Mouse (Mus musculus) thymus, postnatal 14 days (tissue): ENCODE results near the gene Zbtb20.

Experiments
- DNase-seq: peaks from one replicate; pipeline ENCODE4 v3.0.0; 2021

The Zbtb20 gene

GRCm38 (mm10) chr16:43458726-43459223 is 583.1 kb downstream of the Zbtb20 start:
- DNase-seq, result no peak

DNA sequence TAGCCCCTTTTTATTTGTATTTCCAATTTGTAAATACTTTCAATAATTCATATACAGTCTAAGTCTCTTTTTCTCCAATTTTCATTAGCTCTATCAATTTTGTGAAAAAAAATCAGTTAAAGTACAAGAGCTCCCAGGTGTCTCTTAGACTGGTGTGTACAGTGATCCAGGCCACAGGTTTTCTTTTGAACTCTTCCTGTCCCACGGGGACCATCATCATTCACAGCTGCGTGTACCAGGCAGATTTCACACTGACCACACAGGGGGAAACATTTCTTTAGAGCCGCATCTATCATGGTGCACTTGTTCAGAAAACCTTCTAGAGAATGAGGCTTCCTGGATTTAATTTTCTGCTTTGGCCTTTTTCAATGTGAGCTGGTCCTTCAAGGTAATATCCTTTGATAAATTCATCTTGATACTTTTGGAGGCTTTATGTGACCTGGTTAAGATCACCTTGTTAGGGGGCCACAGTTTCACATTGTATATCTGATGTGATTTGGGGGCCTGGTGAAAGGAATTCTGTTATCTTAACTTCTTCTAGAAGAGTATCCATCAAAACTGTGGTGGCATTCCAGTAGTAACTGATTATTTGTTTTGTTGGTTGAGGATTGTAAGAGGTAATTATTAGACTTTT is 586.2 kb downstream of the Zbtb20 start:
- DNase-seq, result no peak

DNA sequence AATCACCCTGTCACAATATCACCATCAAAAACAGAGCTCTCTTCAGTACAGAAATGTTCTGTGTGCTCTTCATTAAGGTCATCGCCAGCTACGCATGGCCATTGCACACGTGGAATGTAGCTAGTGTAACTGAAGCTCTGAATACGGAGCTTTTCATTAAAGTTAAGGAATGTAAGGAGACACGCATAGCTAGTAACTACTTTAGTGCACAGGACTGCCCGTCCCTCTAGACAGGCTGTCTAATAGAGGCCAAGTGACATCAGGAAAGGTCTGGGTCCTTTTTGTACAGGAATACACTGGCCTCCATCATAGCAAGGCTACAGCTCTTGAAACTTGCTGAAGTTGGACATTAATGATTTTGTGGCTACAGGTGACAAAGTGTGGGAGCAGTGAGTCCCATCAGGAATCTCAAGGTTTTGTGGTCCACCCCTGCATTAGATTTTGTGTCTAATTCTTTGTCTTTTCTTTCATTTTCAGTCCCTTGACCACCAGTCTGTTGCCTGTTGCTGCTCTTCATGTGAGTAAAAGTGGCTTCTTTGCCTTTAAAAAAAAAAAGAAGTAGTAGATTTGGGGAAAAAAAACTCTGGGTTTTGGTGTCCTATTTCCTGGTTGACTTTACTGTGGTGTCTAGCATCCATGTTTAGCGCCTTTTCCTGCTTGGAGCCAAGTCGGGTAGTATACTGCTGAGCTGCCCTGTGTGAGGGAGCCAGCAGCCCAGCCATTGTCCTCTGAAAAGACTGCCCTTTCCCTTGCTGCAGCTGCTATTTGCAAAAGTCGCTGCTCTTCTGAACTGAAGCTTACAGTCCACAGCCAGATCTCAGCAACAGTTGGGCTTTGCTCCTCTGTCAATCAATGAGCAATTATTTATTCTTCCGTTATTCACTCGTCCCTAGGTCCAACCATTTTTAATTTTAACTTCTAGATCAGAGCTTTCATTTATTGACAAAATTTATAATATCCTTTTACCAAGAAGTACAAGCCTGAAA is 587.1 kb downstream of the Zbtb20 start:
- no peak for DNase-seq

- no peak for DNase-seq
Measured at GRCm38 (mm10) chr16:43463684-43464475, 588.2 kb downstream of the Zbtb20 start.

GRCm38 (mm10) chr16:43464476-43465080 is 588.9 kb downstream of the Zbtb20 start:
- no peak for DNase-seq

DNA sequence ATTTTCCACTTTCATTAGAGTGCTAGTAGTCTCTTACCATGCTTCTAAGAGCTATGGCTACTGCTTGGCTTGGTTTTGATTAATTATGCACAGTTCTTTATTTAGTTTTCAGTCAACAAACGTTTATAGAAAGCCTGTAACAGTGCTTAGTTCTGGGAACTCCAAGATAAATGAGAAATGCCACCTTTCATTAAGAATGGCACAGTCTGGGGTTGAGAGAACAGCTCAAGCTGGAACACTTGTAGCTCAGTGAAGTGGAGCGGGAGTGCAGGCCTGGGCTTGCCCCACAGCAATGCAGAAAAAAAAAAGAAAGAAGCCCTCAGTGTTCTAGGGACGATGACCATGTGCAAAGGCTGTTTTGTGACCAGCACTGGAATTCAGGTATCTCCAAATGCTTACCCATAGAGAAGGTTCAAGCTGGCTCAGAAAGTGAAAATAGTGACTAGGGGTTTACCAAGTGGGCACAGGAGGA is 589.7 kb downstream of the Zbtb20 start:
- no peak for DNase-seq

GRCm38 (mm10) chr16:43465921-43466748 is 590.5 kb downstream of the Zbtb20 start:
- no peak for DNase-seq

DNA sequence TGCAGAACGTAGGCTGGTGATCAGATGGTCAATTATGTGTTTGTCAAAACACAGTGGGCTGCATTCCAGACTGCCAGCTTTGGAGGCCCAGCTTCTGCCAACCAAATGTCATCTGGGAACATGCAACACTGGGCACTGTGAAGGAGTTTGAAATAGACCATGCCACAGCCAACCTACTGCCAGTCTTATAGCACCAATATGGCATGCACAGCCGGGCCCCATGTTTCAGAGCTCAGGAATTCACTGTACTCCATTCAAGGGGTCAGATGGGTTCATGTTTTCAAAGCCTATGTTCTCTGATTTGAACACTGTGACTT is 591.0 kb downstream of the Zbtb20 start:
- DNase-seq, result no peak

GRCm38 (mm10) chr16:43471060-43471459 is 595.4 kb downstream of the Zbtb20 start:
- DNase-seq, result no peak

- no peak for DNase-seq
Measured at GRCm38 (mm10) chr16:43474941-43475728, 599.5 kb downstream of the Zbtb20 start.

- no peak for DNase-seq
Measured at GRCm38 (mm10) chr16:43476921-43477320, 601.2 kb downstream of the Zbtb20 start.

GRCm38 (mm10) chr16:43478352-43478751 is 602.7 kb downstream of the Zbtb20 start:
- DNase-seq, result no peak

GRCm38 (mm10) chr16:43480532-43480931 is 604.9 kb downstream of the Zbtb20 start:
- no peak for DNase-seq

DNA sequence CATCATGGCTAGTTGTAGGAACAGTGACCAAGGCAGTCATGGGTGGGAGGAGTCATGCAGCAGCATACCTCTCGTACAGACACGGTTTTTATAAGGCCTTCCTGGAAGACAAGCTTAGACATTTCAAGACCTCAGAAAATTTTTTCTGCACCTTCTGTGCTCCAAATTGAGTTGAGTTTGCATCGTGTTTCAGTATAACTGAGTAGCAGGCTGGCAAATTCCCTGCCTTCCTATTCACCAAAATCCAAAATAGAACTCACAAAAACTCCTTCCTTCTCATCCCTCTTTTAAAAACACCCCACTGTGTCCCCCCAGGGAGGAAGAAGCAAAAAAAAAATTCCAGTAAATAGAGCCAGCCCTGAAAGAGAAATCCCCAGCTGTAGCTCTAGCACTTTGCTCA is 606.4 kb downstream of the Zbtb20 start:
- DNase-seq, result no peak

- no peak for DNase-seq
Measured at GRCm38 (mm10) chr16:43482738-43483137, 607.1 kb downstream of the Zbtb20 start.

DNA sequence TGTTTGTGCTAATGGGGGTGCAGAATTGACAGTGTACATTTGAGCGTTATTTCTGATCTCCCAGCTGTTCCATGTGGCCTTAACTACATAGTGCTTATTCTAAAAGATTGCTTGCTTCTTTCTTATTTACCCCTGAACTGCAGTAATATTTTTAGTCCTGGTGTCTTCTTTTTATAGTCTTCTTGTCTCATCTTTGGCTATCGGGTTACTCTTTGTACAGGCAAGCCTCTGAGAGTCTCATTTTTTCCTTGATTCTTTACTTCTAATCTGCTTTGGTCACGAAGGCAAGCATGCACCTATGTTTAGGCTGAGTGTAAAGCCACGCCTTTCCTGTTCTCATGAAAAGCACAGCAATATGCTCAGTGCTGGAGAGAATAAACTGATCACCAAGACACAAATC is 608.7 kb downstream of the Zbtb20 start:
- DNase-seq, result no peak

DNA sequence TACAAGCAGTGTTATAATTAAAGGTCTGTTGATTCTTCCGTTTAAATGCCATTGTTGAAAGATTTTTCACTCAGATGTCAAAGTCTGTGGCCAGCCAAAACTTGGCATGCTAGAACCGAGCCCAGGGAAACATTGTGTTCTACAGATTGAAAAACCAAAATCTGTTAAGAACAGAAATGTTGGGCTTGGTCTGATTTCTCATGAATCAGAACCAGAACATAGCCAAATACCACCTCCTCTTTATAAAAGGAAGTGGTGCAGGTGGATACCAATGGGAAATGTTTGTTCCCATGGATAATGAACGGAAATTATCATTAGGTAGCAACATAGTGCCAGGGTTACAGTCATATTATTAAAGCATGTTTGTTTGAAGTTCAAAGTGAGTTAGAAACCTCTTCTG is 613.7 kb downstream of the Zbtb20 start:
- no peak for DNase-seq

DNA sequence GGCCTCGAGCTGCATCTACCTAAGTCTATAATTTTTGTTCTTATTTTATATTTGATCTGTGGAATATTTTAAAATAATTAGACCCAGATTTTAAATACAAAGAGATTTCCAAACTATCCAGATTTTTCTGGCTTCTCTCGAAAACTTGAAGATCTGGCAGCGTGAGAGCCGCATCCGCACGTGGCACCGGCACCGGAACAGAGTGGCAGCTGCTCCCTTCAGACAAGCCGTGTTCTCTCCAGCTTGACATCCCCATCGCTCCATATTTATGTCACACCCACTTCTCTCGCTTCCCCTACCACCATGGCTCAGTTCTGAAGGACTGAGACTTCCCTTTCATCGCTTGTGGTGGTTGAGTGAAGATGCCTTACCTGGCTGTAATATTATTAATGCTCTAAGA is 614.3 kb downstream of the Zbtb20 start:
- DNase-seq, result no peak

DNA sequence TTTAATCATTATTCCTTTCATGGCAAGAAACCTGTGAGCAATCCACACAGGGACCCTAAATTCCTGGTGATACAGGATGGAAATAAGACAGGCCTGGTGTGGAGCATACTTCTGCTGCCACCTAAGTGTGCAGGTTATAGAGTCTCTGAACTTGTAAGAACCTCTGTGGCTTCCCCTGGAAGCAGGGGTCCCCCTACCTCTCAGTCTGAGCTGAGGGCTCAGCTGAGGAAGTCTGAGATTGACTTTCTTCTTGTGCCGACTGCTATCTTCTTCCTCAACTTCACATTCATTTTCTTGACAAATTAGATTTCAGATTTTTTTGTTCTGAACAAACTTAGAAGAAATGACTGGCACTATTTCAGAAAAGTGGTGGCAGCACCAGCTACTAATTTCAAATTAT is 617.2 kb downstream of the Zbtb20 start:
- no peak for DNase-seq

DNA sequence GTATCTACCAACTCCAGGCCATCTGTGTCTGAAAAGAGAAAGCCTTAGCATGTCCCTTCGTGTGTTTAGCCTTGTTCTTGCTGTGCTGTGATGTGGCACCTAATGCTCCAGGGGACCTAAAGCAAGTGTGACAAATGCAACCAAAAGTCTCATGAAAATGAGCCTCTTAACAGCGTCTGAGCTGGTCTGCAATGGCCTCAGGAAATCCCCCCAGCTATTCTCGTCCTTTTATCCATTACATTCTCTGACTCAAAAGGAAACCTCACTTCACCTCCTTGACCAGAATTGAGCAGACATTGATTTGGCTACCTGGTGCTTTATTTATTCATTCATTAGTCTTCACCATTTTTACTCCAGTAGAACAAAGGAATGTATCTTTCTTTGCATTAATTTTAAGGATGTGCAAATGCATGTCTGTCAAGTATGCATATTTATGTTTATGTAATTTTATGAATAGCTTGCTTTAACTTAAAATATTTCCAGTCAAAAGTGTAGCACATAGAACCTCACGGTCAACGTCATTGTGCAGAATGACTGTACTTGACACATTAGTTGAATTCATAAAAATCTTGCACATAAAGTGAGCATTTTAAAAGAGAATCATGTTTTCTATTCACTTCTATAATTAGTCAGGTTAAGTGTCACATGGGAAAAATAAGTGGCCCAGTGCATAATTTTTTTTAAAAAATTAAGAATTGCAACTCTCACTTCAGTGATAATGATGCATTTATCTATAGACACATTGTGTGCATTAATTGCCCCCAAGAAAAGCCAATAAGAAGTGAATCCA is 618.1 kb downstream of the Zbtb20 start:
- DNase-seq, result no peak
